Mouse (Mus musculus) CD4-positive, CD25-positive, alpha-beta regulatory T cell, adult 4 months (primary cell): ENCODE measurements around the gene Arhgef17. TPM values are rescaled to one million over a fixed set of nuclear protein-coding genes. Genes with fewer than 3 reads are reported as not detected.

ENCODE experiments used
- ATAC-seq: one replicate; pipeline ENCODE4 v1.8.0; 2017
- polyA plus RNA-seq, 2 experiments: library from polyadenylated mRNA; unstranded; fragments of 100-300 nt; shearing (Covaris generic); gene quantifications; one replicate each; pipeline ENCODE4 v1.2.1; 2017

Gene Arhgef17
- polyA plus RNA-seq, 2 experiments from 2014 or later: not detected

DNA sequence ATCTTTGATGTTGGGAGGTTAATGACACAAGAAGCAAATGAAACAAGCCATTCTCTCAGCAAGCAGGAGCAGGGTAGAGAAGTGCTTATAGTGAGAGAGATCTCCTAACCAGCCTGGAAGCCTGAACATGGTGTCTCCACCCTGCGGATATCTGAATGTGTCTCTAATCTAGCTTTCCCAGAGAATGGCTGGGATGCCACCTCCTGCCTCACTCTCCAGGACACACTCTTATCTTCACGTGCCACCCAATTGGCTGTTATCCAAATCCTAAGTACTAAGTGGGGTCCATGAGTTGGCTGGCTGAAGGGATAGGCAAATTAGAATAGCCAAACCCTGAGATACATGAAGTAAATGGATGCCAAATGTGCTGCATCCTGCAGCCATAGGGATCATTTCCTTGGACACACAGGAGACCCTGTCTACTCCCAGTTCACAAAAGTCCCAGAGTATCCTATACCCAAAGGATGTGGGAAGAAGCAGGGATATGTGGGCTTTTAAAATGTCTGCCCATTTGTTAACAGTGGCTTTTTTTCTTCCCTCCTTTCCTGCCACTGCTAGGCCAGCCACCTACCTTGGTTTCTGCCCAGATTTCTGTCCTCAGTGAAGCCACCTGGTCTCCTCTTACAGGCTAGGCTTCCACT lies 87.4 kb downstream of the Arhgef17 start:
- ATAC-seq: no peak

DNA sequence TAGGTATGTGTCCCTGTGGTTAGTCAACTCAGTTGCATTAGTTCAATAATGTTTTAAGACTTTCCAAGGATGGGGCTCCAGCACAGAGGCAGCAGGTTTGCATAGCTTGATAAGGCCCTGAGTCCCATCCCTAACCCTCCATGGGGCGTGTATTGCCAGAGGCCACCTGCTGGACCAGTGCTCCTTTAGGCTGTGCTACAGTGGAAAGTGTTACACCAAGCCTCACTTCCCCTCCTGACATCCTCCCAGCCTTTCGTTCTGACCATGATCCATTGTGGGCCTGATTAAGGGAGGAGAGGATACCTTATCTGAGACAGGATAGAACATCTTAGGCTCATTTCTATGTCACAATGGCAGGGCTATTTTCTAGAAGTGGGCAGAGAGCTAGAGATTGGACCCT lies 88.0 kb downstream of the Arhgef17 start:
- ATAC-seq: no peak

DNA sequence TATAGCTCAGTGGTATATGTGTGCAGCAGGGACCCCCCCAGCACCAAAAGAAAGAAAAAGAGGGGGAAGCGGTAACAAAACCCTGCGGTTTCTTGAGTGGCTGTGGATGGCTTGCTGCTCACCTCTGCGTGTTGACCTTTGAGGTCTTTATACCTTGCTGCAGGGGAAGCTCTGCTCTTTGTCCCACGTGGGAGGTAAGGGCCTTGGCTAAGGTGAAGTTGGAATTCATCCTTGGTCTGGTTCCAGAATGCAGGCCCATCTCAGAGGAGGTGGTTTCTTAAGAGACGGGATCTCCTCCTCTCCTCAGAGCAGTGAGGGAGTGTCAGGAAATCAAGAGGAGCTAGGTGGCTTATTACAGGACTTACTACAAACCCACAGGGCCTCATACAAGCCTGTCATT lies 89.7 kb downstream of the Arhgef17 start:
- no peak for ATAC-seq

GRCm38 (mm10) chr7:100841608-100842007 lies 90.3 kb downstream of the Arhgef17 start:
- no peak for ATAC-seq

DNA sequence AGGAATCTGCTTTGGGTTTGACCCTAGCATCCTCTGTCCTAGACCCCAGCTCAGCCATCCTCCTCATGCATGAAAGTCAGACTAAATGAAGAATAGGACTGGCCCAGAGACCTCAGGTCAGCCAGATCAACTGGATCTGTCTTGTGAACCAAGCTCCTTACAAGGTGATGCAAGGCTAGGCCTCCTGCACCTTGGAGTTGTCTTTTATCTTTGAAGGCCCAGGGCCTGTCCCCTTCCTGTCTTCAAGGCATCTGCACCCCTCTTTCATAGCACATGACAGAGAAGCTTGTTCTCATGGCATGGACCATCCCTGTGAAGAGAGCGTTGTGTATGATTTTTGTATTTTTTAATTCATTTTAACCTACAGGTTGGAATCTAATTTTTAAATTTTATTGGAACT lies 91.0 kb downstream of the Arhgef17 start:
- no peak for ATAC-seq

DNA sequence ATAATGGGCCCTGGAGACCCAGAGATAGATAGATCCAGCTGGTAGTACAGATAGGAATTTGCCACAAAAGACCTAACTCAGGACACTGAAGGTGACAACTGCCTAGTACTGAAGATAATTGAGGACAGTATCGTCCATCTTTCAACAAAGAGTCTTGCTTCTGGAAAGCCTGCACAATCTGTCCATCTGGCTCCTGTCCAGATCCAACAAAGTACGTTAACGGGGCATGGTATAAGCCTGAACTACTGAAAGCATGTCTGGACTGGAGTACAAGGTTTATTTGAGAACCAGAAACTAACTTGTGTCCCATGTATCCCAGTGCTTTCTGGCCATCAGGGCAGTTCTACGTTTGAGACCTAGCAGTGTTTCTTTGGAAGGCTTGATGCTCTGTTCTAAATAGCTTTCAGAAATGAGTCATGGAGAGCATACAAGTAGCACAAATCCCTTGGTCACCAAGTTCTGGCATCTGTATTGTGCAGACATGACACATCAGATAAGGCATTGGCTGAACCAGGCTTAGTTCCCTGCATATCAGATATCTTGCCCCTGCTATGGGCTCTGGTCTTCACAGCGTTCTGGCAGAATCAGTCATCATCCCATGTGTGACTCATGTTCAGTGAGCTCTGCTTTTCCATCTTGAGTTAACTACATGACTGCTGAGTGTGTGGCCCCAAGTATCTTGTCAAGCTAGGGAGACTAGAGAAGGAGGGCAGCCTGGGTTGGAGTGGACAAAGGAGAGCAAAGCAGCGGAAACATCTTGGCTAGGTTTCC lies 92.1 kb downstream of the Arhgef17 start:
- no peak for ATAC-seq

GRCm38 (mm10) chr7:100837701-100838100 lies 94.2 kb downstream of the Arhgef17 start:
- ATAC-seq: no peak

DNA sequence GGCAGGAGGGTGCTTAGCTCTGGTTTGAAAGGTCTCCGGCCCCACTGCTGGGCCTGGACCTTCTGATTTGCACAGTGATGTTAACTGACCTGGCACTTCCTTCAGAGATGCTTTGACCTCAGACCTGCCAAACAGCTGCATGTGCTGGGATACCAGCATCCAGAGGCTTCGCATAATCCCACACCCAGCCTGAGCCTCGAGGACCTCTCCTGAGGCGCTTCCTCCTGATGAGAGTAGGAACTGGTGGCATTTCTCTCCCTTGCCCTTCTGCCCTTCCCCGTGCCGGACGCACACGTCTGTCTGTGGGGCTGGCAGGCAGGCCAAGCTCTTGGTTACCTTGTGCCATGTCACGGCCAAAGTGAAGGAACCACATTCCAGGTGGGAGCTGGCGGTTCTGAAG lies 95.2 kb downstream of the Arhgef17 start:
- no peak for ATAC-seq

DNA sequence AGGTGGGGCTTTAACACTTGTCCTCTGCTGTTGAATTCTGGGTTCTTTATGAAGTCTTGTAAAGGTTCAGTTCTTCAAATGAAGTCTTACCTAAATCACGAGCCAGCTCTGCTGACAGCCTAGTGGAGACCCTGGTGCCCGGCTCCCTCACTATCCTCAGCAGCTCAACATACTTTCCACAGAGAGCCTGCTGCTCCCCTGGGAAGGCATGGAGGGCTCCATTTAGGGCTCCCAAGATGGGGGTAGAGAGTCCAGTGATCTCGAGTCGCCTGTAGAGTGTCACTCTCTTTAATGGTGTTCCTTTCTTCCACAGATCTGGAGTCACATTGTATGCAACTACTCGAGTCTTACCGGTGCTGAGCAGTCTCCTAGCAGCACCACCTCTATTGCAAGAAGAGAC lies 96.2 kb downstream of the Arhgef17 start:
- ATAC-seq: no peak

DNA sequence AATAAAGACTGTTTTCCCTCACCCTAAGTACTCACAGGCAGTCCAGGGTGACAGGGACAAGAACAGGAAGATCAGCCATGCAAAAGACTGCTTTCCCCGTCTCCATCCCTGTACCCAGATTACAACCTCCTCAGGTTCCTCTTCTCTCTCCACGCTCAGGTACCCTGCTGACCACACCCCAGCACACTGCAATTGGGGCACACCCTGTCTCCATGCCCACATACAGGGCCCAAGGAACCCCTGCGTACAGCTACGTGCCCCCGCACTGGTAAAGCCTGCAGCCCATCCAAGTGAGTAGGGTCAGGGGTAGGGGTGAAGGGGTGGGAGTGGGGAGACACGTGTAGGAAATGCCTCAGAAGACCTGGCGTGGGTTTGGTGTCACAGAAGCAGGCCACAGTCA lies 96.7 kb downstream of the Arhgef17 start:
- ATAC-seq: no peak

GRCm38 (mm10) chr7:100833859-100834258 lies 98.0 kb downstream of the Arhgef17 start:
- no peak for ATAC-seq

- ATAC-seq: no peak
Measured at GRCm38 (mm10) chr7:100828549-100828948, 103.4 kb downstream of the Arhgef17 start.

DNA sequence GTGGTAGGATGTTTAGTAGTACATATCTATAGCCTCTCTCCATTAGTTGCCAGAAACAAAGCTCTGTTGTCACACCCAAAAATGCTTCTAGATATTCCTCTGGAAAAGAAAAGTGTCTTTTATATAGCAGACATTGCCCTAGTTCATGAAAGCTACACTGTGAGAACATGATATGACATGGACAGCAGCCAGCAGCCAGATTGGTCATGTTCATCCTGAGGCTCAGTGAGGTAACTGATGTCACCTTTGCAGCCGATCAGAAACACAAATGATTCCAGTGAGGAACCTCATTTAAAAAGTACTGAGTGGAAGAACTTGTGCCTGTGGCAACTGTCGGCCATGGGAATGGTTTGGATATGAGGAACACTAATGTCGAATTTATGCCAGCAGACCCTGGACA lies 107.2 kb downstream of the Arhgef17 start:
- no peak for ATAC-seq

Other genes starting within 250 kb of the Arhgef17 start
- gene Fam168a, start 225.5 kb downstream of the Arhgef17 start, polyA plus RNA-seq: 10 to 100 TPM; 21.6 to 32.8 TPM
- 10 to 100 TPM; 16.4 to 24.4 TPM for gene Relt, start 68.7 kb downstream of the Arhgef17 start, polyA plus RNA-seq
- not detected for gene P2ry6, start 42.5 kb upstream of the Arhgef17 start, polyA plus RNA-seq
- not detected for gene P2ry2, start 80.8 kb upstream of the Arhgef17 start, polyA plus RNA-seq
- gene Fchsd2, start 160.8 kb upstream of the Arhgef17 start, polyA plus RNA-seq: 10 to 100 TPM; 38.9 to 44.1 TPM